Mouse (Mus musculus): ENCODE data around the gene Dmrta1. TPM values are rescaled to one million over a fixed set of nuclear protein-coding genes. Genes with fewer than 3 reads are reported as not detected.
A peak's percentile ranks its signal among the peaks of the same experiment; 100 is the strongest.

The Dmrta1 gene
- total and polyA plus RNA-seq, 2 experiments from 2014 or later, result 0.35 to 0.71 TPM

DNA sequence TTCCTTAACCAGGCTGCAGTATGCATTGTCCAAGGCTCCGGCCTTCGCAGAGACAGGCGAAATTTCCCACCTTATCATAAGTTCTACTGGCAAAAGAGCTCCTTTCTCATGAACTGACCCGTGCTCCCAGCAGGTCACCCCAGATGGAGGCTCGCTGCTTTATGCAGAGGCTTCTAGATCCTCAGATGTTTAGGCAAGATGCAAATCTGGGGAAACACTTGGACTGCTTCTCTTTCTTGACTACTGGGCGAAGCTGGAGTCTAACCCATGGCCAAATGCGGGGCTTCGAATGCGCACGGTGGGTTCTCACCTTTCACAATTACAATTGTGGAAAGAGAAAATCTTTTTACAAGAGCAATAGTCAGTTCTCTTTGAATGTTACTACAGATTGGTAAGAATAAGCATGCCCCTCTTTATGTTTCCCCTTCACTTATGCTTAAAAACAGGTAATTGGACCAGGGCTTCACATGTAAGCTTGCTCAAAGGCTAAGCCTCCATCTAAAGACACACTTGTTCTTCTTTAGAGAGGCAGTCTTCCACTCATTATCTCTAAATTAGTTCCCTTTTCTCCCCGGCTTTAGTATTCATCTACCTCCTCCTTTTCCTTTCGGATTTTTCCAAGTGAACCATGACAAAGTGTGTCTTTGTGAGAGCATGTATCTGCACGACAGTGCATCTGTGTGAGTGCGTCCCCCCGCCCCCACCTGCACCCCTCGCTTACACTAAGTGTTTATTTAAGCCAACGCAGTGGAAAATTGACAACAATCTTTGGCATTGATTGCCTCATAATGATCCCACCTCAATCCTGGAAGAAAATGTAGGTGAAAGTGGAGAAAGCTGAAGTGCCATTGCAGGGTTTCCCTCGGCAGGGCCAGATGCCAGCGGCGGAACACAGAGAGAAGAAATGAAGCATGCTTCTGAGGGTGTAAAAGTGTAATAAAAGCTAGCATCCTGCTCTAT, 28.6 kb upstream of the Dmrta1 start:
- 43% methylated on average over 20 of the region's 20 CpGs for WGBS
- ATAC-seq (ENCODE audit: low FRiP score) (no peak; the same call in 1 of the 2 replicates), DNase-seq (ENCODE audit: low spot score) (peak; percentile 10)
- no peaks in the 10 kb centered on the region for H3K36me3 ChIP-seq (ENCODE audit: insufficient read depth, low read length)
- no peak overlapping the region for H3K27ac ChIP-seq (ENCODE audit: low read depth, low read length)
- no peaks in the 10 kb centered on the region for H3K9me3 ChIP-seq (ENCODE audit: low read length)
- H3K4me3 ChIP-seq (ENCODE audit: low read depth, low read length), result no peak overlapping the region
- no peaks in the 10 kb centered on the region for H3K27me3 ChIP-seq (ENCODE audit: insufficient read depth, low read length)
- no peaks in the 10 kb centered on the region for H3K4me1 ChIP-seq (ENCODE audit: insufficient read depth, low read length)
- TF ChIP-seq CTCF (IDR thresholded peaks at IDR 0.05), result no peak
- H3K9ac ChIP-seq (replicated peaks; ENCODE audit: low read length, poor library complexity, severe bottlenecking), result no peak overlapping the region
- H3K4me2 ChIP-seq (ENCODE audit: low read depth, low read length, poor library complexity, severe bottlenecking), result 0 out of 2 replicates have a peak overlapping the region, but pooled peaks have one; percentile 2

- H3K9me3 ChIP-seq (ENCODE audit: low read length), result no peaks in the 10 kb centered on the region
- H3K36me3 ChIP-seq (ENCODE audit: insufficient read depth, low read length), result no peaks in the 10 kb centered on the region
- ATAC-seq (ENCODE audit: low FRiP score) (no peak), DNase-seq (ENCODE audit: low spot score) (no peak)
- H3K4me1 ChIP-seq (ENCODE audit: insufficient read depth, low read length), result no peaks in the 10 kb centered on the region
- H3K27me3 ChIP-seq (ENCODE audit: insufficient read depth, low read length), result no peaks in the 10 kb centered on the region
- H3K4me3 ChIP-seq (ENCODE audit: low read depth, low read length), result no peak overlapping the region
- H3K4me2 ChIP-seq (ENCODE audit: low read depth, low read length, poor library complexity, severe bottlenecking), result 0 out of 2 replicates have a peak overlapping the region, but pooled peaks have one; percentile 2
- 26% methylated on average over 2 of the region's 2 CpGs for WGBS
- no peak overlapping the region for H3K9ac ChIP-seq (replicated peaks; ENCODE audit: low read length, poor library complexity, severe bottlenecking)
- H3K27ac ChIP-seq (ENCODE audit: low read depth, low read length), result no peak overlapping the region
- no peak for TF ChIP-seq CTCF (IDR thresholded peaks at IDR 0.05)
These were observed 27.9 kb upstream of the Dmrta1 start for GRCm38 (mm10) chr4:89651312-89651686.

DNA sequence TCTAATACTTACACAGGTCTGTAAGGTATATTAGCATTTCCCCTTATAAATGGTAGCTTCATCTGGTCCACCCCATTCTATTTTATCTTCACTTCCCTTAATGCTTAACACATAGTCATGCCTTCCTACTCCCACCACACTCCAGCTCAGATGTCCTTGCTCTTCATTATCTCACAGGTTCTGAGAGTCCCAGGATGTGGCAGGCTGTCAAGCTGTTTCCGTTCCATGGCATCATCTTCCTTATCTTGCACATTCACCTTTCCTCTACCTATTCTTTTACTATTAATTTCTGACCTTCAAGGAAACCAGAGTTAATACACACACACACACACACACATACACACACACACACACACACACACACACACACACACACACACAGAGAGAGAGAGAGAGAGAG, 27.5 kb upstream of the Dmrta1 start:
- Histone ChIP-seq H3K36me3 (ENCODE audit: insufficient read depth, low read length) (no peaks in the 10 kb centered on the region), H3K4me3 (ENCODE audit: low read depth, low read length) (no peak overlapping the region), H3K4me1 (ENCODE audit: insufficient read depth, low read length) (no peaks in the 10 kb centered on the region), H3K27ac (ENCODE audit: low read depth, low read length) (no peak overlapping the region), H3K9me3 (ENCODE audit: low read length) (no peaks in the 10 kb centered on the region), H3K9ac (replicated peaks; ENCODE audit: low read length, poor library complexity, severe bottlenecking) (no peak overlapping the region), H3K4me2 (ENCODE audit: low read depth, low read length, poor library complexity, severe bottlenecking) (no peak overlapping the region), H3K27me3 (ENCODE audit: insufficient read depth, low read length) (no peaks in the 10 kb centered on the region)
- WGBS, result 79% methylated on average over 1 of the region's 1 CpGs
- no peak for TF ChIP-seq CTCF (IDR thresholded peaks at IDR 0.05)
- ATAC-seq (ENCODE audit: low FRiP score), result no peak
- no peak for DNase-seq (ENCODE audit: low spot score)

GRCm38 (mm10) chr4:89663406-89663805, 15.8 kb upstream of the Dmrta1 start:
- Histone ChIP-seq H3K36me3 (ENCODE audit: insufficient read depth, low read length) (no peaks in the 10 kb centered on the region), H3K4me3 (ENCODE audit: low read depth, low read length) (no peak overlapping the region), H3K4me1 (ENCODE audit: insufficient read depth, low read length) (no peaks in the 10 kb centered on the region), H3K9me3 (ENCODE audit: low read length) (no peaks in the 10 kb centered on the region), H3K27ac (ENCODE audit: low read depth, low read length) (no peak overlapping the region), H3K4me2 (ENCODE audit: low read depth, low read length, poor library complexity, severe bottlenecking) (no peak overlapping the region), H3K27me3 (ENCODE audit: insufficient read depth, low read length) (no peaks in the 10 kb centered on the region), H3K9ac (replicated peaks; ENCODE audit: low read length, poor library complexity, severe bottlenecking) (no peak overlapping the region)
- DNase-seq (ENCODE audit: low spot score) (no peak), ATAC-seq (ENCODE audit: low FRiP score) (no peak)
- WGBS, result 51% methylated on average over 2 of the region's 2 CpGs
- no peak for TF ChIP-seq CTCF (IDR thresholded peaks at IDR 0.05)

- Histone ChIP-seq H3K4me1 (ENCODE audit: insufficient read depth, low read length) (no peaks in the 10 kb centered on the region; the same call in 1 of the 2 replicates), H3K27ac (ENCODE audit: low read depth, low read length) (no peak overlapping the region), H3K9me3 (ENCODE audit: low read length) (no peaks in the 10 kb centered on the region), H3K36me3 (ENCODE audit: insufficient read depth, low read length) (no peaks in the 10 kb centered on the region), H3K9ac (replicated peaks; ENCODE audit: low read length, poor library complexity, severe bottlenecking) (no peak overlapping the region), H3K4me2 (ENCODE audit: low read depth, low read length, poor library complexity, severe bottlenecking) (no peak overlapping the region), H3K27me3 (ENCODE audit: insufficient read depth, low read length) (no peaks in the 10 kb centered on the region), H3K4me3 (ENCODE audit: low read depth, low read length) (no peak overlapping the region)
- WGBS, result 86% methylated on average over 3 of the region's 3 CpGs
- no peak for TF ChIP-seq CTCF (IDR thresholded peaks at IDR 0.05)
- ATAC-seq (ENCODE audit: low FRiP score) (no peak), DNase-seq (ENCODE audit: low spot score) (no peak)
These were observed 4.5 kb upstream of the Dmrta1 start for GRCm38 (mm10) chr4:89674711-89675110.

GRCm38 (mm10) chr4:89677903-89678302, 1.3 kb upstream of the Dmrta1 start:
- no peak for ATAC-seq (ENCODE audit: low FRiP score)
- Histone ChIP-seq H3K4me2 (ENCODE audit: low read depth, low read length, poor library complexity, severe bottlenecking) (no peak overlapping the region), H3K9me3 (ENCODE audit: low read length) (no peaks in the 10 kb centered on the region), H3K36me3 (ENCODE audit: insufficient read depth, low read length) (no peaks in the 10 kb centered on the region), H3K27ac (ENCODE audit: low read depth, low read length) (no peak overlapping the region), H3K27me3 (ENCODE audit: insufficient read depth, low read length) (no peaks in the 10 kb centered on the region), H3K4me3 (ENCODE audit: low read depth, low read length) (no peak overlapping the region), H3K4me1 (ENCODE audit: insufficient read depth, low read length) (no peaks in the 10 kb centered on the region; the same call in 1 of the 2 replicates), H3K9ac (replicated peaks; ENCODE audit: low read length, poor library complexity, severe bottlenecking) (no peak overlapping the region)
- TF ChIP-seq CTCF (IDR thresholded peaks at IDR 0.05), result no peak
- 20% methylated on average over 7 of the region's 7 CpGs for WGBS
- DNase-seq (ENCODE audit: low spot score), result peak; percentile 61

All from midbrain, postnatal 0 days (tissue).